10 mouse cellular contexts compared by ENCODE assay signal in genomic region chr11:94994208-94994814, GRCm38 (mm10). TPM values are rescaled to one million over a fixed set of nuclear protein-coding genes. Genes with fewer than 3 reads are reported as not detected.
A peak's percentile ranks its signal among the peaks of the same experiment; 100 is the strongest.
DNase-seq lines count a peak whose midpoint lies in the region; ATAC-seq lines count a peak whose summit lies in the region.
"Had no signal": no experiment of that assay in that cellular context is flagged by ENCODE, and none has a peak within 500 bp of the region (broad histone marks: within the 10 kb centered on the region; RNA-seq: fewer than 3 reads in every experiment).

No protein-coding gene starts in this region.

- H3K36me3 ChIP-seq in kidney, embryonic 16.5 days (ENCODE audit: insufficient read depth, low read length) = peaks cover 25% of the 10 kb centered on the region
- H3K36me3 ChIP-seq in lung, embryonic 15.5 days = peaks cover 33% of the 10 kb centered on the region

- H3K4me1 ChIP-seq in kidney, embryonic 16.5 days (ENCODE audit: insufficient read depth, low read length) = peaks cover 52% of the 10 kb centered on the region
- H3K4me1 ChIP-seq in lung, embryonic 15.5 days = peaks cover 62% of the 10 kb centered on the region

- 27% methylated on average over 10 of the region's 10 CpGs for WGBS in kidney, embryonic 16.5 days
- WGBS in lung, embryonic 15.5 days = 29% methylated on average over 10 of the region's 10 CpGs

- intact Hi-C loops in heart, postnatal 14 days (cut with DNase I) = no loop called here

- no peaks in the 10 kb centered on the region for H3K27me3 ChIP-seq in kidney, embryonic 16.5 days (ENCODE audit: insufficient read depth, low read length)
- H3K27me3 ChIP-seq in lung, embryonic 15.5 days = no peaks in the 10 kb centered on the region
- H3K27me3 ChIP-seq: Patski had no signal

- H3K4me3 ChIP-seq in kidney, embryonic 16.5 days (ENCODE audit: low read length) = peak overlapping the region; percentile 95
- peak overlapping the region; percentile 69 for H3K4me3 ChIP-seq in lung, embryonic 15.5 days

- no peak overlapping the region for H3K27ac ChIP-seq in kidney, embryonic 16.5 days (ENCODE audit: low read length)
- H3K27ac ChIP-seq in lung, embryonic 15.5 days = peak overlapping the region; percentile 94; the same call in 1 of the 2 replicates

- no peak for ATAC-seq in kidney, embryonic 16.5 days (ENCODE audit: low FRiP score, low TSS enrichment)
- ATAC-seq in lung, embryonic 15.5 days (ENCODE audit: borderline replicate concordance, extremely low read depth, low FRiP score, low TSS enrichment) = no peak
- ATAC-seq: Patski had no signal

- no peaks in the 10 kb centered on the region for H3K9me3 ChIP-seq in kidney, embryonic 16.5 days (ENCODE audit: low read length)
- no peaks in the 10 kb centered on the region for H3K9me3 ChIP-seq in lung, embryonic 15.5 days

- H3K9ac ChIP-seq in kidney, embryonic 16.5 days (replicated peaks; ENCODE audit: low read length) = peak overlapping the region; percentile 93
- H3K9ac ChIP-seq in lung, embryonic 15.5 days = peak overlapping the region; percentile 68

- no peak for DNase-seq in kidney, adult 18-20 months
- DNase-seq in brain, adult 2 months (ENCODE audit: low read depth, low spot score) = peak; percentile 59
- peak; percentile 39 to 49 for DNase-seq in heart, postnatal 14 days
- DNase-seq in frontal cortex, adult 2 months (ENCODE audit: extremely low spot score in 1 of 2, low spot score in 1 of 2) = no peak
- DNase-seq in kidney, adult 8-10 months = no peak
- no peak for DNase-seq in right cerebral cortex, postnatal 10 days (ENCODE audit: low spot score in 2 of 2)

- peak overlapping the region; percentile 90 for H3K4me2 ChIP-seq in kidney, embryonic 16.5 days (replicated peaks; ENCODE audit: low read depth, low read length)
- H3K4me2 ChIP-seq in lung, embryonic 15.5 days = peak overlapping the region; percentile 91

RNA-seq across cellular contexts. Expression of gene Ppp1r9b, which starts 3.5 kb away (rescaled TPM):
- 9.9 and 10.7 TPM in 2 replicates for polyA plus RNA-seq in kidney, embryonic 16.5 days (2015; fragmentation: Nextera tagmentation; extraction: Ambion mirVana)
- total RNA-seq in heart, postnatal 14 days (2021) = 10 to 100 TPM; 50.5 to 52.1 TPM
- 8.8 and 9.3 TPM in 2 replicates for polyA plus RNA-seq in lung, embryonic 15.5 days (2015; fragmentation: Nextera tagmentation; extraction: Ambion mirVana)
- 296 and 312 TPM in 2 replicates for polyA plus RNA-seq in frontal cortex, adult 2 months (2012; rRNA removed)

RNA-seq across cellular contexts. Expression of gene Samd14, which starts 15.4 kb away (rescaled TPM):
- 19.2 and 21.2 TPM in 2 replicates for polyA plus RNA-seq in kidney, embryonic 16.5 days (2015; fragmentation: Nextera tagmentation; extraction: Ambion mirVana)
- total RNA-seq in heart, postnatal 14 days (2021) = 1 to 10 TPM; 2.2 TPM
- polyA plus RNA-seq in lung, embryonic 15.5 days (2015; fragmentation: Nextera tagmentation; extraction: Ambion mirVana) = 17.1 and 17.4 TPM in 2 replicates
- 27.5 and 28.1 TPM in 2 replicates for polyA plus RNA-seq in frontal cortex, adult 2 months (2012; rRNA removed)

RNA-seq across cellular contexts. Expression of gene Sgca, which starts 18.2 kb away (rescaled TPM):
- 0.19 and 0.71 TPM in 2 replicates for polyA plus RNA-seq in kidney, embryonic 16.5 days (2015; fragmentation: Nextera tagmentation; extraction: Ambion mirVana)
- 100 to 1,000 TPM; 135 to 139 TPM for total RNA-seq in heart, postnatal 14 days (2021)
- polyA plus RNA-seq in lung, embryonic 15.5 days (2015; fragmentation: Nextera tagmentation; extraction: Ambion mirVana) = 0.69 and 0.96 TPM in 2 replicates
- polyA plus RNA-seq in frontal cortex, adult 2 months (2012; rRNA removed) = 1.1 and 1.4 TPM in 2 replicates

RNA-seq across cellular contexts. Expression of gene Hils1, which starts 26.9 kb away (rescaled TPM):
- not detected in 2 replicates for polyA plus RNA-seq in kidney, embryonic 16.5 days (2015; fragmentation: Nextera tagmentation; extraction: Ambion mirVana)
- not detected for total RNA-seq in heart, postnatal 14 days (2021)
- polyA plus RNA-seq in lung, embryonic 15.5 days (2015; fragmentation: Nextera tagmentation; extraction: Ambion mirVana) = not detected in 2 replicates
- polyA plus RNA-seq in frontal cortex, adult 2 months (2012; rRNA removed) = not detected in 2 replicates
- polyA plus RNA-seq: large intestine, adult 2 months; Patski had no signal

RNA-seq across cellular contexts. Expression of gene Pdk2, which starts 46.8 kb away (rescaled TPM):
- polyA plus RNA-seq in kidney, embryonic 16.5 days (2015; fragmentation: Nextera tagmentation; extraction: Ambion mirVana) = 72.3 and 85.2 TPM in 2 replicates
- total RNA-seq in heart, postnatal 14 days (2021) = 100 to 1,000 TPM; 297 to 326 TPM
- polyA plus RNA-seq in lung, embryonic 15.5 days (2015; fragmentation: Nextera tagmentation; extraction: Ambion mirVana) = 27.8 and 30.9 TPM in 2 replicates
- 88.7 and 97.3 TPM in 2 replicates for polyA plus RNA-seq in frontal cortex, adult 2 months (2012; rRNA removed)

Comparison
In these comparisons a context has a peak if more than half of its experiments do, and no peak if none do; other contexts are left out.
1. DNase-seq: peak in brain, adult 2 months (single experiment) and heart, postnatal 14 days (2 of 2); none in kidney, adult 18-20 months (single experiment), frontal cortex, adult 2 months (0 of 2), kidney, adult 8-10 months (0 of 2) and right cerebral cortex, postnatal 10 days (0 of 2).
2. RNA of gene Ppp1r9b, which starts 3.5 kb away (polyA plus RNA-seq): 296 to 312 TPM in frontal cortex, adult 2 months; 9.9 to 10.7 TPM in kidney, embryonic 16.5 days and 8.8 to 9.3 TPM in lung, embryonic 15.5 days; every median in the first group is over 10 times any median in the second.